Mouse (Mus musculus) embryonic fibroblast, embryonic 13.5 days (primary cell): ENCODE results near the gene Nr2e3. TPM values are rescaled to one million over a fixed set of nuclear protein-coding genes. Genes with fewer than 3 reads are reported as not detected.

Experiments
- H3K27ac ChIP-seq: 2 replicates; pipeline ENCODE4 v1.5.1; 2012; ENCODE audit warnings: low read length, control low read depth, inconsistent platforms; ENCODE audit not compliant: insufficient read depth
- H3K4me1 ChIP-seq: 2 replicates; pipeline ENCODE4 v1.6.1; 2011; ENCODE audit warnings: low read length; ENCODE audit not compliant: control insufficient read depth, insufficient read depth
- H3K4me3 ChIP-seq: 2 replicates; pipeline ENCODE4 v1.5.1; 2011; ENCODE audit warnings: mild to moderate bottlenecking, control low read depth, low read length; ENCODE audit not compliant: insufficient read depth
- CTCF ChIP-seq: IDR thresholded peaks from 2 replicates; pipeline ENCODE4 v1.5.1; 2011; ENCODE audit warnings: mild to moderate bottlenecking, control low read depth, low read length, moderate library complexity, borderline replicate concordance; ENCODE audit not compliant: insufficient read depth
- POLR2A ChIP-seq: IDR thresholded peaks from 2 replicates; pipeline ENCODE4 v1.6.1; 2011; ENCODE audit warnings: low read depth, mild to moderate bottlenecking, control low read depth, low read length, moderate library complexity
- polyA plus RNA-seq: library from polyadenylated mRNA; stranded (reverse); fragments of >200 nt; gene quantifications from 2 replicates; pipeline ENCODE4 v1.2.4, GENCODE M21; 2011; ENCODE audit warnings: low read depth; ENCODE audit not compliant: missing spikeins, insufficient read length

Gene Nr2e3
- polyA plus RNA-seq, 1 experiment, result not detected

GRCm38 (mm10) chr9:59951001-59951750 is 9.3 kb downstream of the Nr2e3 start:
- H3K27ac ChIP-seq, result no peak overlapping the region
- H3K4me1 ChIP-seq, result no peaks in the 10 kb centered on the region
- H3K4me3 ChIP-seq, result no peak overlapping the region
- TF ChIP-seq POLR2A (no peak), CTCF (no peak)

DNA sequence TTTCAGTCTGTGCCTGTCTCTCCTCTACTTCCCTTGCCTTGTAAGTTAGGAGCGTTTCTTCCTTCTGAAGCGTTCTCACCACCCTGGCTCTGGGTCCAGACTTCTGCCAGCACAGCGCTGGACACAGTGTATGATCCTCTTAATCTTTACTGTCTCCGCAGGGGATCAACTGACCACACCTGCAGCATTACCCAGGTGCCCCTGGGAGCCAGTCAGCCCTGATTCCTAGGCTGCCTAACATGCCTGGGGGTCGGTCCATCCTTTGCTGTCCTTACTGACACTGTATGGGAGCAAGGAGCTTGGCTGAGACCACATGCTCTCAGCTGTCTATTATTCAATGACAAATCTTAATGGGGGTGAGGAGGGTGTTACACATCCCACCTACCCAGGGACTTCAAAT is 10.5 kb downstream of the Nr2e3 start:
- no peak overlapping the region for H3K4me3 ChIP-seq
- no peak overlapping the region for H3K27ac ChIP-seq
- TF ChIP-seq CTCF, result no peak
- no peak for TF ChIP-seq POLR2A
- no peaks in the 10 kb centered on the region for H3K4me1 ChIP-seq

DNA sequence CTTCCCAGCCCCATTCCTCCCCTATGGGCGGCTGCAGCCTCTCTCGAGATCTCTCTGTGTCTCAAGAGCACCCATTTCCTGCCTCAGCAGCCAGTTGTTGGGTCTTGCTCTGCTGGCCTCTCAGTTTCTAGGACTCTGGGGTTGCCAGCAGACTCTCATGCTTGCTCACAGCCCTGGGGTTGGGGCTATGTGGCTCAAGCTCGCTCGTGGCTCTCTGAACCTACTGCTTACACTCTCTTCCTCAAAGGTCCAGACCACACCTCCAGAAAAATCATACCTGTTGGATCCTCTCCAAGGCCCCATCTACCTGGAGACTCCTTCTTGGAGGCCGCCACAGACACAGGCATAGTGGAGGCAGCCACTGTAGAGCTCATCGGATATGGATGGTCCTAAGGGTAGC is 10.9 kb downstream of the Nr2e3 start:
- Histone ChIP-seq H3K4me1 (no peaks in the 10 kb centered on the region), H3K4me3 (no peak overlapping the region), H3K27ac (no peak overlapping the region)
- no peak for TF ChIP-seq CTCF
- TF ChIP-seq POLR2A, result no peak

DNA sequence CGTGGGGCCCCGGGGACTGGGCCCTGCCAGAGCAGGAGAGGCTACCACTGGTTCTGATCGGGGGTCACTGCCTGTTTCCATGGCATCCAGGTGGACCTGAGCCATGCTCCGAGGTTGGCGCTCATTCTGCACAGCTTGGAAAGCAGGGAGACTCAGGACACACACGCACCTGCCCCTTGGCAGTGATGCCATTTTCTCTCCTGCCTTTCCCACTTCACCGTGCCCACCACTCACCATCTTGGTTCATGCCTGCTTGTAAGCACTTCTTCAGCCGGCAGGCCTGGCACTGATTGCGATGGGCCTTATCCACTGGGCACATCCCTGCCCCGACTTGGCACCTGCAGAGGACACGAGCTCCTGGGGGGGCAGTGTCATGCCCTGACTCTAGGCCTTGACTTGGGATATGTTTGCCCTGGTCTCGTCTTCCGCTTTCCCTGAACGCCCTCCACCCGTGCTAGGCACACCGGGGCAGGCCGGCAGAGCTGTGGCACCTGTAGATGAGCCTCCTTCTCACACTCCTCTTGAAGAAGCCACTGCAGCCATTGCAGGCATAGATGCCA is 11.7 kb downstream of the Nr2e3 start:
- no peak for TF ChIP-seq CTCF
- TF ChIP-seq POLR2A, result no peak
- Histone ChIP-seq H3K27ac (no peak overlapping the region), H3K4me1 (no peaks in the 10 kb centered on the region), H3K4me3 (no peak overlapping the region)

GRCm38 (mm10) chr9:59948226-59948625 is 12.2 kb downstream of the Nr2e3 start:
- Histone ChIP-seq H3K4me1 (no peaks in the 10 kb centered on the region), H3K4me3 (no peak overlapping the region), H3K27ac (no peak overlapping the region)
- TF ChIP-seq CTCF (no peak), POLR2A (no peak)

- Histone ChIP-seq H3K4me1 (no peaks in the 10 kb centered on the region), H3K27ac (no peak overlapping the region), H3K4me3 (no peak overlapping the region)
- no peak for TF ChIP-seq POLR2A
- TF ChIP-seq CTCF, result no peak
Measured at GRCm38 (mm10) chr9:59947271-59947670, 13.2 kb downstream of the Nr2e3 start.

DNA sequence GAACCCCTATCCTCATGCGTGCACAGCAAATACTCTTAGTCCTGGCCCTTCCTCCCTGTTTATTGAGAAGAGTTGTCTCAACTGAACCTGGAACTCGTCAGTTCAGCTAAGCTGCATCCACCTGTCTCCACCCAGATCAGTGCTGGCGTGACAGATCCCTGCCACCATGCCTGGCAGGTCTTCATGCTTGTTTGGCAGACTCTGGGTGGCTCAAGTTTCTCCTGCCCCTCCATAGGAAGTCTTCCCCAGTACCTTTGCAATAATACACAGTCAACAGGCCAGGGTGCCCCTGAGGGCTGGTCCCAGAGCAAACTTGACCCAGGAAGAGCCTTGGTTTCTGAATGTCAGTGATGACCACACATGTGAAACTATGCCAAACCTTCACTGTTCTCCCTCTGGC is 15.2 kb downstream of the Nr2e3 start:
- H3K4me1 ChIP-seq, result no peaks in the 10 kb centered on the region
- H3K27ac ChIP-seq, result no peak overlapping the region
- H3K4me3 ChIP-seq, result no peak overlapping the region
- TF ChIP-seq CTCF, result no peak
- no peak for TF ChIP-seq POLR2A

GRCm38 (mm10) chr9:59943826-59944225 is 16.6 kb downstream of the Nr2e3 start:
- Histone ChIP-seq H3K27ac (no peak overlapping the region), H3K4me3 (no peak overlapping the region), H3K4me1 (no peaks in the 10 kb centered on the region)
- TF ChIP-seq CTCF (no peak), POLR2A (no peak)

DNA sequence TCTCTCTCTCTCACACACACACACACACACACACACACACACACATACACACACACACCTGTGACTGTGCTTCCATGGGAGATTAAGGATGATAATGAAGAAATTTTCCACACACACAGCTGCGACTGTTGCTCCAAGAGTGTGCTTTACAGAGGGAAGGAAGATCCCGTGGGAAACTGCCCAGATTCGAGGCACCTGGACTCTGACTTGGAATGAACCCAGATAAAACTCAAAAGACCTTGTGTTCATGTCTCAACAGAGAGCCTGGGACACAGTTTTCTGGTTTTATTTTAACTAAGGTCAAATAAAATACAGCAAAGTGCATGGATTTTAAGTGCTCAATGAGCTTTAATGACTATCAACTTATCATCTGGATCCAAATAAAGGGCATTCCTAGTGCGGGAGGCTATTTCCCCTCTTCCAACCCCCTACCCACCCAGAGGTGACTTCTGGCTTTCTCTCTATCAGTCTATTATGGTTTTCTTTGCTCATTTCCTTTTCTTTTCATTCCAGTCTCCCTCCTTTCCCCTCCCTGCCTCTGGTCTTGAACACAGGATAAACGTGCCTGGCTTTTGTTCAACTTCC is 17.9 kb downstream of the Nr2e3 start:
- no peak overlapping the region for H3K4me3 ChIP-seq

DNA sequence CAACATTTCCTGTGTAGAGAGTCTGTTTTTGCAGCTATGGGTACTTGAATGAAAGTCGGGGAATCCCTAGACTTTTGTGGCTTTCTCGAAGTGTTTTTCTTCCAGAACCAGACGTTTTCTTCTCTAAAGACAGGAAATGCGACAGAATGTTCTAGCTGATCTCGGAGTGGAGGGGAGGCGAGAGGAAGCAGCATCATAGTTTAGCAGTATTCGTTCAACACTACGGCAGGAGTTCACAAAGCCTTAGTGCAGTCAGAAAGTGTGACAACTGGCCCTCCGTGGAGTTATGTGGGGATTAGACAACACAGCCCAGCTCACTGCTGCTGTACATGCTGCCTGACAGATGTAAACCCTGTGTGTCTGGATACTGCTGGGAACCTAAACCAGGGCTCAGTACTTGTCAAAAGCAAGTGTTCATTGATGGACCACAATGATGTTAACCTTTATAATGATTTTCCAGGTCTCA is 18.5 kb downstream of the Nr2e3 start:
- TF ChIP-seq POLR2A (no peak), CTCF (no peak)
- Histone ChIP-seq H3K4me3 (no peak overlapping the region), H3K27ac (no peak overlapping the region), H3K4me1 (no peaks in the 10 kb centered on the region)

More for the DNA sequence above, 17.9 kb downstream of the Nr2e3 start:
- TF ChIP-seq POLR2A (no peak), CTCF (no peak)
- Histone ChIP-seq H3K27ac (no peak overlapping the region), H3K4me1 (no peaks in the 10 kb centered on the region)
